Mouse (Mus musculus) intestine, embryonic 14.5 days (tissue): ENCODE measurements around the gene Sf3a2. TPM values are rescaled to one million over a fixed set of nuclear protein-coding genes. Genes with fewer than 3 reads are reported as not detected.

ENCODE experiments used
- ATAC-seq: fragments of 200-750 bp; cut with Nextera tagmentation; replicated peaks from 2 replicates; pipeline ENCODE4 v1.8.0; 2017; ENCODE audit warnings: low read depth, moderate number of reproducible peaks, moderate TSS enrichment, moderate library complexity; ENCODE audit not compliant: low FRiP score, low TSS enrichment
- DNase-seq: peaks from one replicate; pipeline ENCODE4 v3.0.0-alpha.2; 2018; ENCODE audit warnings: low spot score
- H3K27ac ChIP-seq: fragments of 300-500 bp; sonication (generic); 2 replicates; pipeline ENCODE4 v1.5.1; 2014; ENCODE audit warnings: low read depth, mild to moderate bottlenecking, control low read depth
- H3K27me3 ChIP-seq: fragments of 300-500 bp; sonication (generic); replicated peaks from 2 replicates; pipeline ENCODE4 v1.6.1; 2014; ENCODE audit warnings: low read length, control low read depth; ENCODE audit not compliant: control insufficient read depth, insufficient read depth
- H3K36me3 ChIP-seq: fragments of 300-500 bp; sonication (generic); 2 replicates; pipeline ENCODE4 v1.6.1; 2014; ENCODE audit warnings: low read length, control low read depth; ENCODE audit not compliant: control insufficient read depth, insufficient read depth
- H3K4me1 ChIP-seq: fragments of 300-500 bp; sonication (generic); replicated peaks from 2 replicates; pipeline ENCODE4 v1.6.1; 2014; ENCODE audit warnings: low read length, control low read depth, mixed read lengths; ENCODE audit not compliant: control insufficient read depth, insufficient read depth
- H3K4me2 ChIP-seq: fragments of 300-500 bp; sonication (generic); 2 replicates; pipeline ENCODE4 v1.6.1; 2014; ENCODE audit warnings: low read length
- H3K4me3 ChIP-seq: fragments of 300-500 bp; sonication (generic); 2 replicates; pipeline ENCODE4 v1.5.1; 2014; ENCODE audit warnings: low read depth, low read length, control low read depth, mixed read lengths
- H3K9ac ChIP-seq: fragments of 300-500 bp; sonication (generic); 2 replicates; pipeline ENCODE4 v1.6.1; 2014; ENCODE audit warnings: mild to moderate bottlenecking, low read length
- H3K9me3 ChIP-seq: fragments of 300-500 bp; sonication (generic); 2 replicates; pipeline ENCODE4 v1.6.1; 2016; ENCODE audit warnings: low read length, control low read depth; ENCODE audit not compliant: control insufficient read depth
- WGBS: fragments of 180-500 bp; shearing (Covaris S2); extraction: QIAGEN DNeasy Blood & Tissue Kit; methylation state at CpG from one replicate; pipeline ENCODE4 v1.1.7; 2014; 5-methylcytosine and 5-hydroxymethylcytosine counted together
- polyA plus RNA-seq: library from polyadenylated mRNA; unstranded; fragments of >200 nt; fragmentation: Nextera tagmentation; extraction: Ambion mirVana; gene quantifications from 2 replicates; pipeline ENCODE4 v1.2.1, GENCODE M21; 2014

Gene Sf3a2
- 85.4 and 89.3 TPM in 2 replicates for polyA plus RNA-seq

DNA sequence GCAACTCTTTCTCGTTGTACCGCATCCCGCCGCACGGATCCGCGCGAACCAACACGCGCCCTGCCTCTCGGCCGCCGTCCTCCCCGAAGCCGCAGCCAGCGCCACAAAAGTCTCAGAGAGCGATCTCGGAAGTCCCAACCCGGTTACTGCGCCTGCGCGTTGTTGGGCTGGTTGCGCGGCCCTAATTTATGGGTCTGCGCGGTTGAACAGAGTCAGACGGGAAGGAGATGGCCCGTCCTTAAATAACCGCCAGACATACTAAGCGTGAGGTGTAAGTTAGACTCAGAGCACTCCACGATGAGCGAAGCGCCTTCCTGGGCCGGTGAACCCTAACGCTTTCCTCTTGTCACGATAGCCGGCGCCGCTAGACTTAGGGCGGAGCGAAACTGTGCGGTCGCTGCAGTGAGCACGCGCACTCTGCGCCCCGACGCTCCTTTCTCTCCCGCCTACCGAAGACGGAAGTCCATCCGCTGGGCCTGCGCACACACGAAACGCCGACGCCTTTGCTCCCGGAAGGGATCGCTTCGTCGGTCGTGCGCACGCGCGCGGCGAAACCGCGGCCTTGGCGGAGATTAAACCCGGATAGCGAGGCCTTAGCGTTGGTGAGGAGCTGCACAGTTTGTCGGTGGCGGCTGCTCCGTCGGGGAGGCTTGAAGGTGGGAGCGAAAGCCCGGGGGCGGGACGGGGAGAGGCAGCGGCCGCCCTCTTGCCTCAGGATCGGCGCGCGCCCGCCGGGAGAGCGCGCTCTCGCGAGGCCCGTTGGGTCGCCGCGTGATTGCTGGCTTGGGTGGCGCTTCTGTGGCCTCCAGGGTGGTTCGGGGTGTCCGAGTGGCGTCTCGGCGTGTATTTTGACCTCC lies at the start of gene Sf3a2, which contains the start of gene Plekhj1:
Sf3a2 (plus strand) TSS at position 49 of the 857 bp plus-strand sequence.
Plekhj1 (minus strand) TSS at position 477 of the 857 bp plus-strand sequence.
- peak within 1 kb of the TSS; percentile 70 for H3K4me2 ChIP-seq
- DNase-seq (peak; percentile 97), ATAC-seq (peak; percentile 87)
- no peaks in the 10 kb centered on the region for H3K9me3 ChIP-seq
- peak within 1 kb of the TSS; percentile 96 for H3K4me3 ChIP-seq
- WGBS = under 1% methylated on average over 104 of the region's 104 CpGs
- H3K36me3 ChIP-seq = peaks cover 64% of the 10 kb centered on the region
- H3K4me1 ChIP-seq = peaks cover 18% of the 10 kb centered on the region
- H3K27me3 ChIP-seq = no peaks in the 10 kb centered on the region
- peak within 1 kb of the TSS; percentile 97 for H3K27ac ChIP-seq
- peak within 1 kb of the TSS; percentile 99 for H3K9ac ChIP-seq

GRCm38 (mm10) chr10:80748609-80749008 lies 49.4 kb upstream of the Sf3a2 start:
- 10% methylated on average over 6 of the region's 6 CpGs for WGBS
- Histone ChIP-seq H3K27ac (no peak overlapping the region), H3K9ac (no peak overlapping the region), H3K27me3 (no peaks in the 10 kb centered on the region), H3K36me3 (no peaks in the 10 kb centered on the region), H3K4me2 (no peak overlapping the region), H3K4me3 (no peak overlapping the region), H3K9me3 (no peaks in the 10 kb centered on the region), H3K4me1 (peaks cover 6% of the 10 kb centered on the region; the same call in 1 of the 2 replicates)
- peak; percentile 86 for DNase-seq
- ATAC-seq = no peak

DNA sequence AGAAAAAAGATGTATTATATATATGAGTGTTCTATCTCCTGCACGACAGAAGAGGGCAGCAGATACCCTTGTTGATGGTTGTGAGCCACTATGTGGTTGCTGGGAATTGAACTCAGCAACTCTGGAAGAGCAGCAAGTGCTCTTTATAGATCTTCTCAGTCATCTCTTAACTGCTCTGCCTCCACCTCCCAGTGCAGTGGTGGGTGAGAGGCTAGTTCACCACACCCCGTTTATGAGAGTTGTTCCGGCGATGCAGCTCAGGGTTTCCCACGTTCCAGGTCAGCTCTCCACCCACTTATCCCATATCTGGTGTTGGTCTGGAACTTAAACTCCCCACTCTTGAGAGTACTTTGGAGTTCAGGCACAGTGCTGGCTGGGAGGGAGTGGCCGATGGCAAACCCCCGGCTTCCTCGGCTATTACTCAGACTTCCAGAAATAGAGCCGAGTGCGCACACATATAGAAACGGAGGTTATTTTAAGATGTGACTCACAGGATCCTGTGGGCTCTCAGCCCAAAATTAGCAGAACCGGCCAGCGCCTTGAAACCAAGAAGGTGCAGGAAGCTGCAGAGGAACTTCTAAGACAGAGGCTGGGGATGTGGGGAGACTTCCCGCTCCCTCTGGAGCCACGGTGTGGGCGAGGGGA lies 46.7 kb upstream of the Sf3a2 start:
- WGBS = 6% methylated on average over 16 of the region's 16 CpGs
- peak; percentile 67 for DNase-seq
- Histone ChIP-seq H3K9ac (no peak overlapping the region), H3K4me2 (peak overlapping the region; percentile 47), H3K4me1 (peaks cover 11% of the 10 kb centered on the region), H3K9me3 (no peaks in the 10 kb centered on the region), H3K36me3 (no peaks in the 10 kb centered on the region), H3K4me3 (peak overlapping the region; percentile 0), H3K27ac (peak overlapping the region; percentile 69), H3K27me3 (no peaks in the 10 kb centered on the region)
- no peak for ATAC-seq

GRCm38 (mm10) chr10:80752079-80752625 lies 45.8 kb upstream of the Sf3a2 start:
- H3K9ac ChIP-seq = no peak overlapping the region

GRCm38 (mm10) chr10:80754594-80755290 lies 43.3 kb upstream of the Sf3a2 start, which contains the start of gene Dot1l:
Gene Dot1l (plus strand): TSS chr10:80755206.
- peak within 1 kb of the TSS; percentile 95 for H3K9ac ChIP-seq
- DNase-seq (peak; percentile 99), ATAC-seq (peak; percentile 87)
- H3K4me2 ChIP-seq = peak within 1 kb of the TSS; percentile 100
- no peaks in the 10 kb centered on the region for H3K9me3 ChIP-seq
- peaks cover 24% of the 10 kb centered on the region for H3K4me1 ChIP-seq
- WGBS = 1% methylated on average over 35 of the region's 57 CpGs
- peak within 1 kb of the TSS; percentile 74 for H3K27ac ChIP-seq
- no peaks in the 10 kb centered on the region for H3K36me3 ChIP-seq
- peak within 1 kb of the TSS; percentile 93 for H3K4me3 ChIP-seq
- H3K27me3 ChIP-seq = no peaks in the 10 kb centered on the region

More at GRCm38 (mm10) chr10:80752079-80752625, 45.8 kb upstream of the Sf3a2 start:
- DNase-seq (peak; percentile 92), ATAC-seq (peak; percentile 58)
- Histone ChIP-seq H3K4me2 (peak overlapping the region; percentile 47), H3K36me3 (no peaks in the 10 kb centered on the region), H3K27me3 (no peaks in the 10 kb centered on the region), H3K27ac (peak overlapping the region; percentile 69), H3K4me1 (peaks cover 19% of the 10 kb centered on the region), H3K9me3 (no peaks in the 10 kb centered on the region), H3K4me3 (peak overlapping the region; percentile 0; the same call in 1 of the 2 replicates)
- 3% methylated on average over 6 of the region's 6 CpGs for WGBS

GRCm38 (mm10) chr10:80755291-80756015 lies 42.5 kb upstream of the Sf3a2 start:
- Histone ChIP-seq H3K4me1 (peaks cover 24% of the 10 kb centered on the region), H3K9me3 (no peaks in the 10 kb centered on the region), H3K9ac (peak overlapping the region; percentile 95), H3K4me3 (peak overlapping the region; percentile 93), H3K27ac (peak overlapping the region; percentile 74), H3K27me3 (no peaks in the 10 kb centered on the region), H3K36me3 (no peaks in the 10 kb centered on the region), H3K4me2 (peak overlapping the region; percentile 100)
- no peak for ATAC-seq
- DNase-seq = no peak
- WGBS = under 1% methylated on average over 75 of the region's 75 CpGs

- H3K9ac ChIP-seq = peak overlapping the region; percentile 95
- H3K4me2 ChIP-seq = peak overlapping the region; percentile 100
- H3K36me3 ChIP-seq = no peaks in the 10 kb centered on the region
- H3K27ac ChIP-seq = no peak overlapping the region
- WGBS = 29% methylated on average over 3 of the region's 3 CpGs
- ATAC-seq (no peak), DNase-seq (no peak)
- H3K4me3 ChIP-seq = peak overlapping the region; percentile 93
- no peaks in the 10 kb centered on the region for H3K9me3 ChIP-seq
- peaks cover 29% of the 10 kb centered on the region for H3K4me1 ChIP-seq
- no peaks in the 10 kb centered on the region for H3K27me3 ChIP-seq
Measured at GRCm38 (mm10) chr10:80756099-80756498, 41.9 kb upstream of the Sf3a2 start.
